Mouse (Mus musculus): ENCODE data around the gene Scube3.

DNA sequence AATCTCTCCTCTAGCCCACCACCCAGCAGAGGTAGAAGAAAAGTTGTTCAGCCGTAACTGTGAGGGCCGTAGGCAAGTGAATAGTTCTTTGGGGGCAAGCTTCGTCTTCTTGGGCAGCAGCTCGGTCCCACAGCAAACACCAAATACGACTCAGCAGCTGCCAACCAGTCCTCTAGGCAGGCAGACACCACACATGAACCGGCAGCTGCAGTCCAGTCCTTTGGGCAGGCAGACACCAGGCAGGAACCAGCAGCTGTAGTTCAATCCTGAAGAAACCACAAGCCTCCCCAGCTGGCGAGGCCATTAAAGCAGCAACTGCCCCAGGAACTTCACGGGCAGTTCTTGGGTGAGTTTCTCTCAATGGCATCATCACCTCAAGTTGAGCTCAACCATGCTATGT lies 29.7 kb upstream of the Scube3 start:
- TF ChIP-seq POLR2A (IDR thresholded peaks at IDR 0.05; ENCODE audit: low read depth, low read length) = no peak
- no peak for TF ChIP-seq CTCF (IDR thresholded peaks at IDR 0.05; ENCODE audit: extremely low read depth, insufficient read depth, insufficient read length, insufficient replicate concordance)
